Mouse (Mus musculus): ENCODE measurements around the gene Stat5b. TPM values are rescaled to one million over a fixed set of nuclear protein-coding genes. Genes with fewer than 3 reads are reported as not detected.
"Not testable (repeated sequence)": the region's sequence is repeated elsewhere in the genome, so short reads cannot be mapped to it uniquely, and the experiment has no call there.

The Stat5b gene
- polyA plus RNA-seq, 1 experiment from 2014 or later = 18.5 TPM

DNA sequence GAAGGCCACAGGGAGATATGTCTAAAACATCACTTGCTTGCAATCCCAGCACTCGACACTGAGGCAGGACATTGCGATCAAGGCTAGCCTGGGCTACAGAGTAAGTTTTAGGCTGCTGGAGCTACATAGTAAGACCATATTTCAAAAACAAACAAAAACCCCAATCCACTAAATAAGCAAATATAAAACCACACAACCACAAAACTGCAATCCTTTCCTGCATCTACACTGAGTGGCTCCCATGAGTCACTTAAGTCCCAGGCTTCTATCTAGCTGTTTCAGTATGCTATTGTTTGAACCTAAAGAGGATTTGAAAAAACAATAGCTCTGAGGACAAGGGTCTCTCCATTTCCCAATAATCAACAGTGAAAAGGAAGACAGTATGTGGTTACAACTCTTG lies 55.1 kb downstream of the Stat5b start:
- Histone ChIP-seq H3K36me3 (peaks cover 23% of the 10 kb centered on the region), H3K4me1 (no peaks in the 10 kb centered on the region), H3K4me2 (no peak overlapping the region), H3K9me3 (replicated peaks) (no peaks in the 10 kb centered on the region), H3K4me3 (replicated peaks) (no peak overlapping the region), H3K27ac (replicated peaks) (no peak overlapping the region), H3K9ac (replicated peaks) (no peak overlapping the region), H3K27me3 (replicated peaks) (no peaks in the 10 kb centered on the region)
- ATAC-seq (ENCODE audit: low FRiP score) = no peak
- WGBS = 95% methylated on average over 2 of the region's 2 CpGs

- Histone ChIP-seq H3K36me3 (peaks cover 48% of the 10 kb centered on the region), H3K4me2 (no peak overlapping the region), H3K27ac (replicated peaks) (no peak overlapping the region), H3K27me3 (replicated peaks) (no peaks in the 10 kb centered on the region), H3K4me3 (replicated peaks) (no peak overlapping the region), H3K9ac (replicated peaks) (no peak overlapping the region), H3K9me3 (replicated peaks) (no peaks in the 10 kb centered on the region), H3K4me1 (no peaks in the 10 kb centered on the region)
- WGBS = 91% methylated on average over 2 of the region's 2 CpGs
- ATAC-seq (ENCODE audit: low FRiP score) = no peak
Observed at GRCm38 (mm10) chr11:100791457-100792049, 59.0 kb downstream of the Stat5b start.

GRCm38 (mm10) chr11:100790644-100791043 lies 59.9 kb downstream of the Stat5b start:
- not testable (repeated sequence) for ATAC-seq (ENCODE audit: low FRiP score); H3K27ac ChIP-seq (replicated peaks); H3K9me3 ChIP-seq (replicated peaks); H3K27me3 ChIP-seq (replicated peaks); H3K4me1 ChIP-seq; H3K9ac ChIP-seq (replicated peaks); H3K4me3 ChIP-seq (replicated peaks); H3K4me2 ChIP-seq
- peaks cover 48% of the 10 kb centered on the region for H3K36me3 ChIP-seq
- WGBS = 90% methylated on average over 9 of the region's 9 CpGs

GRCm38 (mm10) chr11:100789702-100790101 lies 60.8 kb downstream of the Stat5b start:
- H3K9me3 ChIP-seq (replicated peaks) = no peaks in the 10 kb centered on the region
- no peaks in the 10 kb centered on the region for H3K4me1 ChIP-seq
- H3K4me3 ChIP-seq (replicated peaks) = no peak overlapping the region
- no peak for ATAC-seq (ENCODE audit: low FRiP score)
- H3K27ac ChIP-seq (replicated peaks) = no peak overlapping the region
- no peaks in the 10 kb centered on the region for H3K27me3 ChIP-seq (replicated peaks)
- H3K9ac ChIP-seq (replicated peaks) = no peak overlapping the region
- H3K36me3 ChIP-seq = peaks cover 57% of the 10 kb centered on the region
- no peak overlapping the region for H3K4me2 ChIP-seq
- WGBS = 91% methylated on average over 3 of the region's 3 CpGs

DNA sequence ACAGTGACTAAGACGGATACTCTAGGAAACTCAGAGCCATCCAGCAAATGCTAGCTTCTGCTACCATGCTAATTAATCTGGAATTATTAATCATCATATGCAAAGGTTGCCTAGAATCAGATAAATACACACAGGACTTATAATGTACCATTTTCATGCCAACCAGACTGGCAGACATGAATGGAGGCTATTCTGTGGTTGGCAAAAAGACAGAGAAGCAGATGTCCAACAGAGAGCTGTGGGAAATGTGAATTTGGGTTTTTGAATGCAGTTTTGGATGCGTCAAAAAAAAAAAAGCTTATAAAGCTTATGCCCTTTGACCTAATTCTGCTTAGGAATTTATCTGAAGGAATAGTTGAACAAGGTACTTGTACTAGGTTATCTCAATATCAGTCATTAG lies 64.8 kb downstream of the Stat5b start:
- ATAC-seq (ENCODE audit: low FRiP score) = no peak
- Histone ChIP-seq H3K4me2 (no peak overlapping the region), H3K4me3 (replicated peaks) (no peak overlapping the region), H3K9me3 (replicated peaks) (no peaks in the 10 kb centered on the region), H3K27me3 (replicated peaks) (no peaks in the 10 kb centered on the region), H3K27ac (replicated peaks) (no peak overlapping the region), H3K36me3 (peaks cover 83% of the 10 kb centered on the region), H3K9ac (replicated peaks) (no peak overlapping the region), H3K4me1 (no peaks in the 10 kb centered on the region)
- 87% methylated on average over 2 of the region's 2 CpGs for WGBS

GRCm38 (mm10) chr11:100784286-100784685 lies 66.2 kb downstream of the Stat5b start:
- Histone ChIP-seq H3K27ac (replicated peaks) (no peak overlapping the region), H3K4me2 (no peak overlapping the region), H3K9ac (replicated peaks) (no peak overlapping the region), H3K27me3 (replicated peaks) (no peaks in the 10 kb centered on the region), H3K9me3 (replicated peaks) (no peaks in the 10 kb centered on the region), H3K36me3 (peaks cover 83% of the 10 kb centered on the region), H3K4me3 (replicated peaks) (no peak overlapping the region), H3K4me1 (no peaks in the 10 kb centered on the region)
- ATAC-seq (ENCODE audit: low FRiP score) = no peak
- WGBS = 86% methylated on average over 8 of the region's 8 CpGs

DNA sequence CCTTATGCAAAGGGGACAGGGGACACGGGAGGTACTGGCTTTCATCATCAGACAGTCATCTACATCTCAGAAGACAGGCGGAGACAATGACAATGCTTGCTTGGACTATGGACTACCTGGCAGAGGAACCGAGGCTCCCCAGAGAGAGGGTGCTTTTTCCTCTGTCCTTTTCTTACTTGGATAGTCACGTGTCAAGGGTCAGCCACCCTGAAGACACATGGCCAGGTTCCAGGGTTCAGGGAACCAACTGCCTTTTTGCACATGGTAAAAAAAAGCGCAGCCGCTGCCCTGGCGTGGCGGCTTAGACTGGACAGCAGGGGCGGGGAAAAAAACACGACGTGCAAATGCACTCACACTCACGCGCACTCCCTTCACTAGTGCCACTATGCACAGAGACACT lies 68.0 kb downstream of the Stat5b start:
- no peak for ATAC-seq (ENCODE audit: low FRiP score)
- Histone ChIP-seq H3K36me3 (peaks cover 77% of the 10 kb centered on the region), H3K9ac (replicated peaks) (no peak overlapping the region), H3K4me1 (no peaks in the 10 kb centered on the region), H3K9me3 (replicated peaks) (no peaks in the 10 kb centered on the region), H3K4me2 (no peak overlapping the region), H3K27ac (replicated peaks) (no peak overlapping the region), H3K4me3 (replicated peaks) (no peak overlapping the region), H3K27me3 (replicated peaks) (no peaks in the 10 kb centered on the region)
- WGBS = 89% methylated on average over 13 of the region's 13 CpGs

DNA sequence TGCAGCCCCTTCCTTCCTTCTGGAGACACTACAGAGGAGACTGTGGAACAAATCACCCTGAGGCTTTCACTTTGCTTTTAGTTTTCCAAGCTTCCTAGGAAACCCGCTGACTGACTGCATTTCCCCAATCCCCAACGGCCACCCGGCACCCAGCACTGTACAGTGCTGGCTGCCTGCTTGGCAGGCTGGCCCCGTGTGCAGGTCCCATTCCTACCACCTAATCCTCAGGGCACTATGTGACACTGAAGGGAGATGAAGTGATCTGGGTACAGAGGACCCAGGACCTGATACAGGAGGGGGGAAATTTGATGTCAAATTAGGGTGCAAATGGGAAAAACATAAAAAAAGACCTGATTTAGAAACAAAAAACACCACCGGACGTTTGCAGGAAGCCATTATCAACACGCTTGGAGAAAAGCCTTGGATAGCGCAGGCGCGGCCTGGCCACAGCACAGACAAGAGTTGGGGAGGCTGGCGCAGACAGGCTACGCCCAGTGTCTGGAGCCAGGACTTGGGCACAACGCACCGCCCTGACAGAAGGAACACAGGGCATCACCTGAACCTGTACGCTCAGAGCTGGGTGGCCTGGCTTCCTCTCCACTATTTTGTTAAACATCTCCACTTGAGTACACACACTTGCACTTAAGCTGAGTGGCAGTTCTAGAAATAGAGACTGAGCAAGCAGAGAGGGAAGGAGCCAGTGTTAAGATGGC lies 68.6 kb downstream of the Stat5b start:
- ATAC-seq (ENCODE audit: low FRiP score) = no peak
- no peak overlapping the region for H3K4me2 ChIP-seq
- no peak overlapping the region for H3K4me3 ChIP-seq (replicated peaks)
- WGBS = 91% methylated on average over 15 of the region's 15 CpGs
- peaks cover 70% of the 10 kb centered on the region for H3K36me3 ChIP-seq
- no peaks in the 10 kb centered on the region for H3K9me3 ChIP-seq (replicated peaks)
- H3K4me1 ChIP-seq = no peaks in the 10 kb centered on the region
- H3K9ac ChIP-seq (replicated peaks) = no peak overlapping the region
- no peaks in the 10 kb centered on the region for H3K27me3 ChIP-seq (replicated peaks)
- no peak overlapping the region for H3K27ac ChIP-seq (replicated peaks)

- H3K27me3 ChIP-seq (replicated peaks) = no peaks in the 10 kb centered on the region
- no peak overlapping the region for H3K27ac ChIP-seq (replicated peaks)
- no peak overlapping the region for H3K4me3 ChIP-seq (replicated peaks)
- no peaks in the 10 kb centered on the region for H3K4me1 ChIP-seq
- WGBS = 79% methylated on average over 8 of the region's 8 CpGs
- peaks cover 57% of the 10 kb centered on the region for H3K36me3 ChIP-seq
- H3K9me3 ChIP-seq (replicated peaks) = no peaks in the 10 kb centered on the region
- no peak overlapping the region for H3K4me2 ChIP-seq
- no peak overlapping the region for H3K9ac ChIP-seq (replicated peaks)
- no peak for ATAC-seq (ENCODE audit: low FRiP score)
Observed at GRCm38 (mm10) chr11:100780247-100780646, 70.3 kb downstream of the Stat5b start.

- no peaks in the 10 kb centered on the region for H3K4me1 ChIP-seq
- H3K9me3 ChIP-seq (replicated peaks) = no peaks in the 10 kb centered on the region
- 83% methylated on average over 3 of the region's 3 CpGs for WGBS
- H3K9ac ChIP-seq (replicated peaks) = no peak overlapping the region
- no peak overlapping the region for H3K4me2 ChIP-seq
- no peak for ATAC-seq (ENCODE audit: low FRiP score)
- H3K4me3 ChIP-seq (replicated peaks) = no peak overlapping the region
- H3K36me3 ChIP-seq = peaks cover 37% of the 10 kb centered on the region
- H3K27ac ChIP-seq (replicated peaks) = no peak overlapping the region
- H3K27me3 ChIP-seq (replicated peaks) = no peaks in the 10 kb centered on the region
Observed at GRCm38 (mm10) chr11:100778069-100778468, 72.5 kb downstream of the Stat5b start.

DNA sequence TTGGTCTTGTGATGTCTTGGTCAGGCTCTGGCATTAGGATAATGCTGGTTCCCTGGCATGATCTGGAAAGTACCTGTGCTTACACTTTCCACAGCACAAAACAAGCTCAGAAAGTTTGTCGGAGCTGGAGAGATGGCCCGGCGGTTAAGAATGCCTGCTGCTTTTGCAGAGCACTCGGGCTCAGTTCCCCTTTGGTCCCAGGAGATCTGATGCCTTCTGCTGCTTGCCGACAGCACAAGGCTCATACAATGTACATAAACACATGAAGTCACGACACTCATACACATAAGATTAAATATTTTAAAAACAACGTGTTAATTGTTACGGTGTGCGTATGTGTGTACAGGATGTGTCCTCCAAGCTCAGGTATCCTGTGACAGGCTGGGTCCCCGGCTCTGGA lies 74.6 kb downstream of the Stat5b start:
- no peak overlapping the region for H3K4me2 ChIP-seq
- peaks cover 17% of the 10 kb centered on the region for H3K36me3 ChIP-seq
- H3K9ac ChIP-seq (replicated peaks) = no peak overlapping the region
- ATAC-seq (ENCODE audit: low FRiP score) = no peak
- 85% methylated on average over 10 of the region's 10 CpGs for WGBS
- 0 out of 2 replicates have a peak, but pooled peaks cover 2% of the 10 kb centered on the region for H3K4me1 ChIP-seq
- no peaks in the 10 kb centered on the region for H3K27me3 ChIP-seq (replicated peaks)
- no peak overlapping the region for H3K27ac ChIP-seq (replicated peaks)
- H3K9me3 ChIP-seq (replicated peaks) = no peaks in the 10 kb centered on the region
- no peak overlapping the region for H3K4me3 ChIP-seq (replicated peaks)

DNA sequence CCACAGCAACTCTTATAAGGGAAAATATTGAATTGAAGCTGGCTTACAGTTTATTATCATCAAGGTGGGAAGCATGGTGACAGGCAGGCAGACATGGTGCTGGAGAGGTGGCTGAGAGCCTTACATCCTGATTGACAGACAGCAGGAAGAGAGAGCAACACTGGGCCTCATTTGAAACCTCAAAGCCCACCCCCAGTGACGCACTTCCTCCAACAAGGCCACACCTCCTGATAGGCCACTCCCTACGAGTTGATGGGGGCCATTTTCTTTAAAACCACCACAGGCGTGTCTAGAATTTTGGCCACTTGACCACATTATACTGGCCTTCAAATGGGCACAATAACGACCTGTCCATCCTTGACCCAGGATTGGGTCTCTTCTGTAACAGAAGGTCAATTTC lies 76.3 kb downstream of the Stat5b start:
- Histone ChIP-seq H3K4me1 (peaks cover 9% of the 10 kb centered on the region), H3K9ac (replicated peaks) (no peak overlapping the region), H3K4me2 (no peak overlapping the region), H3K27me3 (replicated peaks) (no peaks in the 10 kb centered on the region), H3K4me3 (replicated peaks) (no peak overlapping the region), H3K9me3 (replicated peaks) (no peaks in the 10 kb centered on the region), H3K36me3 (peaks cover 4% of the 10 kb centered on the region; the same call in 1 of the 2 replicates), H3K27ac (replicated peaks) (no peak overlapping the region)
- no peak for ATAC-seq (ENCODE audit: low FRiP score)
- 82% methylated on average over 4 of the region's 4 CpGs for WGBS

Data from neural tube, embryonic 15.5 days (tissue).